Mouse (Mus musculus) olfactory bulb, adult 2 months (tissue): Measurements from ENCODE around the gene Hectd4. TPM values are rescaled to one million over a fixed set of nuclear protein-coding genes. Genes with fewer than 3 reads are reported as not detected.

Experiments used
- H3K27ac ChIP-seq: fragments of 200-500 bp; 2 replicates; pipeline ENCODE4 v1.5.1; 2012; ENCODE audit warnings: low read depth, low read length; ENCODE audit not compliant: insufficient read depth
- H3K4me1 ChIP-seq: fragments of 200-500 bp; 2 replicates; pipeline ENCODE4 v1.6.1; 2012; ENCODE audit warnings: low read length; ENCODE audit not compliant: control insufficient read depth, insufficient read depth
- H3K4me3 ChIP-seq: fragments of 200-500 bp; 2 replicates; pipeline ENCODE4 v1.5.1; 2012; ENCODE audit warnings: mild to moderate bottlenecking, low read depth, low read length, moderate library complexity; ENCODE audit not compliant: insufficient read depth
- CTCF ChIP-seq: fragments of 200-500 bp; IDR thresholded peaks from 2 replicates; pipeline ENCODE4 v1.5.1; 2012; ENCODE audit warnings: low read depth, mild to moderate bottlenecking, low read length, moderate library complexity; ENCODE audit not compliant: insufficient read depth
- POLR2A ChIP-seq: fragments of 200-500 bp; IDR thresholded peaks from 2 replicates; pipeline ENCODE4 v1.6.1; 2012; ENCODE audit warnings: mild to moderate bottlenecking, low read depth, low read length, moderate library complexity; ENCODE audit not compliant: insufficient read depth
- WGBS: fragments of 180-500 bp; shearing (Covaris S2); methylation state at CpG from one replicate; pipeline ENCODE4 v1.1.7; 2018; 5-methylcytosine and 5-hydroxymethylcytosine counted together
- polyA plus RNA-seq: library from polyadenylated mRNA; stranded (reverse); fragments of >200 nt; gene quantifications from 2 replicates; pipeline ENCODE4 v1.2.4, GENCODE M21; 2012; ENCODE audit warnings: low replicate concordance; ENCODE audit not compliant: missing spikeins, insufficient read depth, insufficient read length

Gene Hectd4
- polyA plus RNA-seq, 1 experiment, result not detected

DNA sequence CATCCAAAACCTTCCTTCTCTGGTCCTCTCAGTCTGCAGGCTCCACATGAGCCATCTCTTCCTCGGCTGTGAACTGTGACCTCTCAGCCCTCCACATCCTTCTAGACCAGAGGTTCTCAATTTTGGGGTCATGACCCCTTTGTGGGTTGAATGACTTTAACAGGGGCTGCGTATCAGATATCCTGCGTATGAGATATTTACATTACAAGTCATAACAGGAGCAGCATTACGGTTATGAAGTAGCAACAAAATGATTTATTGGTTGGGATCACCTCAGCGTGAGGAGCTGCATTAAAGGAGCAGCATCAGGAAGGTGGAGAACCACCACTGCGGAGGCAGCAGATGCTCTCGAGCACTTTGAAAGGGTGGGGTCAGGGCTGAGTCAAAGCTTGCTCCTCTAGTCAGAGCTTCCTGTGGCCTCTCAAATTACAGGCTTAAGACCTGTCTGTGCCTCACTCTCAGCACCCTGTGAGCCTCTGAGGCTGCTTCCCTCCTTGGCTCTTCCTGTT, 121.0 kb downstream of the Hectd4 start:
- 54% methylated on average over 7 of the region's 7 CpGs for WGBS
- Histone ChIP-seq H3K4me3 (no peak overlapping the region), H3K27ac (peak overlapping the region; percentile 64), H3K4me1 (peaks cover 20% of the 10 kb centered on the region)
- TF ChIP-seq POLR2A, result no peak

DNA sequence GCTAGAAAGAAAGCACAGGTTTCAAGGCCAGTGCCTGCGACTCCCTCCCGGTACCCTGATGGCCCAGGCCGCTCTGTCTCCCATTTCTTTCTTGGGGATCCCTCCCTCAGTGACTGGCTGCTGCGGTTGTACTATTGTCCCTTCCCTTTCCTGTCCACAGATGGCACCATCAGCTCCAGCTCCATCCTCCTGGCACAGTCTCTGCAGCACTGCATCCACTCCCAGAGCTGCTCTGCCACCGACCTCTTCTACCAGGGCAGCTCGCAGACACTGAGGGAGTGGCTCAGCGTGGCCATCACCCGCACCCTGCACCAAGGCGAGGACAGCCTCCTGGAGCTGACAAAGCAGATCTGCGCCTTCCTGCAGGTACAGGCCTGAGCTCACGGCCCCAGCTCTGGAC, 122.5 kb downstream of the Hectd4 start:
- H3K27ac ChIP-seq, result peak overlapping the region; percentile 41
- peaks cover 20% of the 10 kb centered on the region for H3K4me1 ChIP-seq
- WGBS, result 83% methylated on average over 11 of the region's 11 CpGs
- no peak for TF ChIP-seq POLR2A
- TF ChIP-seq CTCF, result no peak
- H3K4me3 ChIP-seq, result no peak overlapping the region

DNA sequence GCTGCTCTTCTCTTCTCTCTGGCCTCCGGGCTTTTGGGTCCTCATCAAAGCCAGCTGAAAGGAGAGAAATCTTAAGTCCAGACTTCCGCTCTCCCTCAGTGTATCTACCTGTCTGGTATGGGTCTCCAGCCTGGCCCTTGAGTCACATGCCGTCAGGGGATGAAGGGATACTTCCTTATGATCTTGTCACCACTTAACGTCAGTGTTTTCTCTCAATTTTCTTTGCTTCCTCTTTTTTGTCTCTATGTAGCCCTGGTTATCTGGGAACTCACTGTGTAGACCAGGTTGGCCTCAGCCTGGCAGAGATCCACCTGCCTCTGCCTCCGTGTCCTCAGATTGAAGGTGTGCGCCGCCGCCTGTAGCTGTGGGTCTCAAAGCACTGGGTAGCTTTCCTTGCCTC, 124.0 kb downstream of the Hectd4 start:
- Histone ChIP-seq H3K4me3 (no peak overlapping the region), H3K4me1 (peaks cover 20% of the 10 kb centered on the region), H3K27ac (no peak overlapping the region)
- TF ChIP-seq CTCF, result no peak
- TF ChIP-seq POLR2A, result no peak
- 93% methylated on average over 8 of the region's 8 CpGs for WGBS

DNA sequence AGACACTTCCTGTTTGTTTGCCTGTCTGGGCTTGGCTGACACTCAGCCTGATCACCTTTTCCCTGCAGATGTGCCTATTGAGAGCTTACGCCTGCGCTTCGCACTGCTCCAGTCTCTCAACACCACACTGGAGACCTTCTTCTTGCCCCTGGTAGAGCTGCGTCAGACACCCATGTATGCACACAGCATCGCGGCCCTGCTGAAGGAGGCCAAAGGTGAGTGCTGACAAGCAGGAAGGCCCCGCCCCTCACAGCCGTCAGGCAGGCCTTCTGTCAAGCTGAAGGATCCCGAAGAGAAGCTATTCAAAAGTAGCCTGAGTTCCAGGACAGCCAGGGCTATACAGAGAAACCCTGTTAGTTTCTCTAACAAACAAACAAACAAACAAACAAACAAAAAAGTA, 139.2 kb downstream of the Hectd4 start:
- WGBS, result 75% methylated on average over 9 of the region's 9 CpGs
- Histone ChIP-seq H3K4me3 (no peak overlapping the region), H3K4me1 (peaks cover 11% of the 10 kb centered on the region; the same call in 1 of the 2 replicates), H3K27ac (no peak overlapping the region)
- no peak for TF ChIP-seq CTCF
- TF ChIP-seq POLR2A, result no peak

DNA sequence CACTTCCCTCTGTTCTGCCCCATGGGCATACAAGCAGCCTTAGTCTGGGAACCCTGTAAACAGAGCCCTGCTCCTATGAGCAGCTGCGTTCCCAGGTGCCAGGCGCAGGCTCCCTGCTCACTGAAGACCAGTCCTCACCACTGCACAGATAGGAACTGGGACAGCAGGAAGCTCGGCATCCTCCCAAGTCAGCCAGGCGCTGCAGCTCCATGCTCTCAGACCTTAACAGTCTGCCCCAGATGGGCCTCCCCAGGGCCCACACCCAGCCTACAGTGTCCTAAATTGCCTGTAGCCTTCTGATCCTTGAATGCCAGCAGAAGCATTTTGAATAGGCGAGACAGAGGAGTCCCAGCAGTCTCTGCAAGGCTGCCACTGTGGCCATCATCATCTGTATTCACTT, 141.7 kb downstream of the Hectd4 start:
- 89% methylated on average over 5 of the region's 5 CpGs for WGBS
- no peak for TF ChIP-seq POLR2A
- TF ChIP-seq CTCF, result no peak
- Histone ChIP-seq H3K4me3 (no peak overlapping the region), H3K27ac (no peak overlapping the region), H3K4me1 (peaks cover 11% of the 10 kb centered on the region; the same call in 1 of the 2 replicates)

DNA sequence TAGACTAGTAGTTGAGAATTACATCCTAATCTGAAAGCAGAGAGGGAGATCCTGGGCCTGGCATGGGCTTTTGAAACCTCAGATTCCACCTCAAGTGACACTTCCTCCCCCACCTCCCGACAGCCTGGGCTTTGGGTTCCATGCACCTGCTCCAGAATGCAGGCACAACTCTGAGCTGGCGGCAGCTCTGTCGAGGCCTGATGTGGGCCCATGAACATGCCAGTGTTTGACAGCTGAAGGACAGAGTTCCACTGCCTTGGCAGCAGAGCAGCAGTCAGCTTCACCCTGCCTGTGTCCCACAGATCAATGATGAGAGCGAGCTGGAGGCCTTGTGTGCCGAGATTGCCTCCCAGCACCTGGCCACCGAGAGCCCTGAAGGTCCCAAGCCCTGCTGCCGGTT, 143.4 kb downstream of the Hectd4 start:
- Histone ChIP-seq H3K4me1 (peaks cover 17% of the 10 kb centered on the region), H3K4me3 (no peak overlapping the region), H3K27ac (no peak overlapping the region)
- TF ChIP-seq POLR2A (no peak), CTCF (no peak)
- WGBS, result 80% methylated on average over 7 of the region's 7 CpGs

DNA sequence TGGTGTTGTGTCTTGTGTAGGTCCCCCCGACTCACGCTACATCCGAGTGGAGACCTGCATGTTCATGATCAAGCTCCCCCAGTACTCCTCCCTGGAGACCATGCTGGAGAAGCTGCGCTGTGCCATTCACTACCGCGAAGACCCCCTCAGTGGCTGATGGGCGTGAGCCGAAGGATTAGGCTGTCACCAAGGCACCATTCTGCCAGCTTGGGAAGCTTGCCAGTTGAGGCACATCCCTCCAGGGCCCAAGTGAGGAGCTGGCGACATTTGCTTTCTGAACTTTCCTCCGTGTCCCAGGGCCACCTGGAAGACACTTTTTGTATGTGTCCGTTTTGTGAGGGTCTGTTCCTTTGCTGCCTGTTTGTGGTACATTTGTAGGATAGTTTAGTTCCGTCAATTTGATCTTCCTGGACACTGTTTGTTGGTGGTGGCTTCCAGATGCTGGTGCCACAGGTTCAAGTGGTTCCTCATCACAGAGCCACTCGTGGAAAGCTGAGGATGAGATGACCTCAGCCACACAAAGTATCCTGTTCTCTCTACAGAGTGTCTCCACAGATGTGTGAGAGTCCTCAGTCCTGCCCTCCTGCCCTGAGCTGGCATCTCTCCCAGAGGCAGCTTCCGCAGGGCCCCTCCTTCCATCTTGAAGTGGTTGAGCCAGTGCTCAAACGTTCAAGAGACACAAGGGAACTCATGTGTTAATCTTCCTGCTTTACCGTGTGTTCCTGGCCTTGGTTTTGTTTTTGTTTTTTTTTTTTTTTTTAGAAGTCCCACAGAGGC, 146.6 kb downstream of the Hectd4 start:
- H3K4me1 ChIP-seq, result peaks cover 11% of the 10 kb centered on the region
- H3K4me3 ChIP-seq, result no peak overlapping the region
- no peak for TF ChIP-seq POLR2A
- TF ChIP-seq CTCF, result no peak
- WGBS, result 46% methylated on average over 16 of the region's 16 CpGs
- no peak overlapping the region for H3K27ac ChIP-seq

DNA sequence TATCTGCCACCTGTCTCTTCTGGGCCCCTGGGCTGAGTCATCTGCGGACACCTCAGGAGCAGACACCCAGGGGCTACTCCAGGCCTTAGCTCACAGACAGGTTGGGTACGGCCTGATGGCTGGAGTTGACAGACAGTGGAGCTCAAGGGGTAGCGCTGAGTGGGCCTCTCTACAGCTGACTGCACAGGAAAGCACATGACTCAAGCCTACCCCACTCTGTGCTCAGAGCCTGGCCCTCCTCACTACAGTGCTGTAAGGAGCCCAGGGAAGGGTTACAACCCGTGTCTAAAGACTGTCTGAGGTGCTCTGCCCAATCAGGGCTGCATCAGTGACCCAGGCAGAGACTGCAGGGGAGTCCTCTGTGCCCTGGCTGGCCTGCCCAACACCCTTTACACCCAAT, 147.2 kb downstream of the Hectd4 start:
- Histone ChIP-seq H3K4me1 (peaks cover 11% of the 10 kb centered on the region), H3K27ac (no peak overlapping the region), H3K4me3 (no peak overlapping the region)
- no peak for TF ChIP-seq POLR2A
- no peak for TF ChIP-seq CTCF
- 78% methylated on average over 4 of the region's 4 CpGs for WGBS

DNA sequence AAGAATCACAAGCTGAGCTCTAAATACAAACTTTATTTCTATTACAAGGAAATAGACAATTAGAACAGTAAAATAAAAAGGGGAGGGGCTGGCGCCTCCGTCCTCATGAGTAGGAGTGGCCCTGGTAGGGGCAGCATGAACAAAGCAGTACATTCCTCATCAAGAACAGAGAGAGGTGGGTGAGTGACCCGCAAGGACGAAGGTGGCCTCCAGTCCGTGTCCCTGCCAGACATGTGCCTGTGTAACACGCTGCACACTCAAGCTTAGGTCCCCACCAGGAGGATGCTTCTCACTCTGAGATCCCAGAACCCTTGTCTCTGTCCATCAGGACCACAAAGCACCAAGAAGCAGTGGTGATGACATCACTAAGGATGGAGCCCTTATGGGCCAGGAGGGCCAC, 151.7 kb downstream of the Hectd4 start:
- peaks cover 11% of the 10 kb centered on the region for H3K4me1 ChIP-seq
- no peak overlapping the region for H3K4me3 ChIP-seq
- no peak overlapping the region for H3K27ac ChIP-seq
- 85% methylated on average over 6 of the region's 6 CpGs for WGBS
- TF ChIP-seq CTCF (no peak), POLR2A (no peak)
